In the genomic region with DNA sequence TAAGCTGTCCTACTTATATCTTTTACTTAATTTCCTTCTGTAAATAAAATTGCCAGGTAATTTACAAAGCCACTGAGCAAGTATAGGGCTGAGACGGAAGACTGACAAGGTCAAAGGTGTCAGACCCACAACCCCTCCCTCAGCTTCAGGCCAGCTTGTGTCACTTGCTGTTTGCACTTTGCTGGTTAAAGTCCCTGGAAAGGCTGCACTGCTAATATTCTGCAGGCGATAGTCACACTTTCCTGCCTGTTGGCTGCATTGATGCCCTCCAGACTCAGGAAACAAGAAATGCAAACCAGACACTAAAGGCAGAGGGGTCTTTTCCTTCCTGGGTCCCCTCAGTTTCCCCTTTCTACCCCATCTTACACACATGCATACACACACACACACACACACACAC, we compare ENCODE assay signal across 21 mouse cellular contexts. TPM values are rescaled to one million over a fixed set of nuclear protein-coding genes. Genes with fewer than 3 reads are reported as not detected.
DNase-seq lines count a peak whose midpoint lies in the region; ATAC-seq and TF ChIP-seq lines count a peak whose summit lies in the region.
"Had no signal": no experiment of that assay in that cellular context is flagged by ENCODE, and none has a peak within 500 bp of the region (broad histone marks: within the 10 kb centered on the region; RNA-seq: fewer than 3 reads in every experiment).

No protein-coding gene starts in this region.

- H3K4me1 ChIP-seq in heart, embryonic 15.5 days (replicated peaks) = peaks cover 27% of the 10 kb centered on the region
- H3K4me1 ChIP-seq in limb, embryonic 15.5 days = peaks cover 23% of the 10 kb centered on the region
- H3K4me1 ChIP-seq in limb, embryonic 10.5 days = peaks cover 5% of the 10 kb centered on the region
- H3K4me1 ChIP-seq in liver, embryonic 13.5 days (replicated peaks) = peaks cover 91% of the 10 kb centered on the region
- H3K4me1 ChIP-seq in liver, postnatal 0 days (ENCODE audit: insufficient read depth) = peaks cover 59% of the 10 kb centered on the region
- H3K4me1 ChIP-seq: neural tube, embryonic 12.5 days had no signal

- peak overlapping the region; percentile 81 for H3K27ac ChIP-seq in heart, embryonic 15.5 days
- 0 out of 2 replicates have a peak overlapping the region, but pooled peaks have one; percentile 59 for H3K27ac ChIP-seq in limb, embryonic 15.5 days
- H3K27ac ChIP-seq in limb, embryonic 10.5 days = no peak overlapping the region
- H3K27ac ChIP-seq in liver, embryonic 13.5 days = peak overlapping the region; percentile 40
- H3K27ac ChIP-seq in liver, postnatal 0 days (ENCODE audit: low read depth) = peak overlapping the region; percentile 59
- H3K27ac ChIP-seq: forebrain, embryonic 10.5 days; hindbrain, embryonic 14.5 days; neural tube, embryonic 12.5 days had no signal

- no peaks in the 10 kb centered on the region for H3K9me3 ChIP-seq in heart, embryonic 15.5 days (replicated peaks)
- H3K9me3 ChIP-seq in limb, embryonic 15.5 days = no peaks in the 10 kb centered on the region
- H3K9me3 ChIP-seq in limb, embryonic 10.5 days (replicated peaks) = no peaks in the 10 kb centered on the region
- no peaks in the 10 kb centered on the region for H3K9me3 ChIP-seq in liver, embryonic 13.5 days (replicated peaks)
- H3K9me3 ChIP-seq in liver, postnatal 0 days (ENCODE audit: low read length) = no peaks in the 10 kb centered on the region
- H3K9me3 ChIP-seq: forebrain, embryonic 10.5 days; G1E; neural tube, embryonic 12.5 days had no signal

- H3K9ac ChIP-seq in heart, embryonic 15.5 days = no peak overlapping the region
- H3K9ac ChIP-seq in limb, embryonic 15.5 days = no peak overlapping the region
- peak overlapping the region; percentile 10; the same call in 1 of the 2 replicates for H3K9ac ChIP-seq in liver, embryonic 13.5 days
- no peak overlapping the region for H3K9ac ChIP-seq in liver, postnatal 0 days (replicated peaks)
- H3K9ac ChIP-seq: hindbrain, embryonic 14.5 days; neural tube, embryonic 12.5 days had no signal

- no peak overlapping the region for H3K4me3 ChIP-seq in heart, embryonic 15.5 days
- H3K4me3 ChIP-seq in limb, embryonic 15.5 days = no peak overlapping the region
- H3K4me3 ChIP-seq in limb, embryonic 10.5 days = no peak overlapping the region
- H3K4me3 ChIP-seq in liver, embryonic 13.5 days (replicated peaks) = no peak overlapping the region
- no peak overlapping the region for H3K4me3 ChIP-seq in liver, postnatal 0 days (ENCODE audit: low read depth, low read length)
- H3K4me3 ChIP-seq: forebrain, embryonic 10.5 days; neural tube, embryonic 12.5 days had no signal

- TF ChIP-seq CTCF in liver, postnatal 0 days (IDR thresholded peaks at IDR 0.05; ENCODE audit: low read depth) = no peak

- no peak overlapping the region for H3K4me2 ChIP-seq in heart, embryonic 15.5 days
- H3K4me2 ChIP-seq in limb, embryonic 15.5 days = no peak overlapping the region
- no peak overlapping the region; the same call in 1 of the 2 replicates for H3K4me2 ChIP-seq in liver, embryonic 13.5 days
- no peak overlapping the region for H3K4me2 ChIP-seq in liver, postnatal 0 days (ENCODE audit: low read depth, low read length)
- H3K4me2 ChIP-seq: hindbrain, embryonic 14.5 days; neural tube, embryonic 12.5 days had no signal

- H3K36me3 ChIP-seq in heart, embryonic 15.5 days = no peaks in the 10 kb centered on the region
- no peaks in the 10 kb centered on the region for H3K36me3 ChIP-seq in limb, embryonic 15.5 days
- H3K36me3 ChIP-seq in limb, embryonic 10.5 days = no peaks in the 10 kb centered on the region
- H3K36me3 ChIP-seq in liver, embryonic 13.5 days = no peaks in the 10 kb centered on the region
- no peaks in the 10 kb centered on the region for H3K36me3 ChIP-seq in liver, postnatal 0 days (replicated peaks; ENCODE audit: insufficient read depth, low read length)
- H3K36me3 ChIP-seq: forebrain, embryonic 10.5 days; G1E; neural tube, embryonic 12.5 days had no signal

- no peaks in the 10 kb centered on the region for H3K27me3 ChIP-seq in heart, embryonic 15.5 days
- H3K27me3 ChIP-seq in limb, embryonic 15.5 days = 0 out of 2 replicates have a peak, but pooled peaks cover 3% of the 10 kb centered on the region
- no peaks in the 10 kb centered on the region for H3K27me3 ChIP-seq in limb, embryonic 10.5 days (ENCODE audit: low read depth, poor library complexity, severe bottlenecking)
- H3K27me3 ChIP-seq in liver, embryonic 13.5 days = no peaks in the 10 kb centered on the region
- no peaks in the 10 kb centered on the region for H3K27me3 ChIP-seq in liver, postnatal 0 days (ENCODE audit: insufficient read depth, low read length)
- H3K27me3 ChIP-seq: neural tube, embryonic 12.5 days had no signal

- DNase-seq in heart, postnatal 14 days = no peak
- no peak for DNase-seq in limb, embryonic 10.5 days (ENCODE audit: low spot score)
- DNase-seq in liver, embryonic 13.5 days = no peak
- no peak for DNase-seq in liver, postnatal 0 days
- DNase-seq in adrenal gland, adult 2 months = no peak
- DNase-seq: cerebellum, adult 11-12 months; cerebellum, postnatal 36 days; right cerebral cortex, postnatal 25 days; thymus, adult 2 months had no signal

- intact Hi-C loops in heart, postnatal 14 days (cut with DNase I) = loop anchor here (2.0 kb wide), 1 partner anchor 27 kb away; no protein-coding TSS in a partner anchor

- no peak for ATAC-seq in heart, embryonic 15.5 days (replicated peaks; ENCODE audit: insufficient number of reproducible peaks, insufficient read depth, low FRiP score, low read depth)
- no peak for ATAC-seq in limb, embryonic 15.5 days (ENCODE audit: insufficient number of reproducible peaks, low FRiP score, low TSS enrichment, low read depth)
- ATAC-seq in liver, embryonic 13.5 days (ENCODE audit: low read depth) = no peak
- no peak for ATAC-seq in liver, postnatal 0 days

- TF ChIP-seq EP300 in liver, postnatal 0 days (IDR thresholded peaks at IDR 0.05; ENCODE audit: low read depth) = no peak

- 52% methylated on average over 2 of the region's 2 CpGs for WGBS in heart, embryonic 15.5 days
- WGBS in limb, embryonic 15.5 days = 36% methylated on average over 2 of the region's 2 CpGs
- 44% methylated on average over 2 of the region's 2 CpGs for WGBS in limb, embryonic 10.5 days
- 57% methylated on average over 2 of the region's 2 CpGs for WGBS in liver, embryonic 13.5 days (ENCODE audit: insufficient replicate concordance)
- WGBS in liver, postnatal 0 days (ENCODE audit: insufficient replicate concordance) = 49% methylated on average over 2 of the region's 2 CpGs

RNA-seq across cellular contexts. Expression of a gene that starts 10.6 kb away (rescaled TPM):
- 52.5 and 58.9 TPM in 2 replicates for polyA plus RNA-seq in heart, embryonic 15.5 days (2015; fragmentation: Nextera tagmentation; extraction: Ambion mirVana)
- 10 to 100 TPM; 32.9 to 33.2 TPM for total RNA-seq in heart, postnatal 14 days (2021)
- polyA plus RNA-seq in limb, embryonic 15.5 days (2015; fragmentation: Nextera tagmentation; extraction: Ambion mirVana) = 59.4 and 70.0 TPM in 2 replicates
- 33.0 and 35.3 TPM in 2 replicates for polyA plus RNA-seq in limb, embryonic 10.5 days (2016; fragmentation: Nextera tagmentation; extraction: Ambion mirVana)
- 67.4 and 74.0 TPM in 2 replicates for polyA plus RNA-seq in liver, embryonic 13.5 days (2015; fragmentation: Nextera tagmentation; extraction: Ambion mirVana)
- polyA plus RNA-seq in liver, postnatal 0 days (2015; fragmentation: Nextera tagmentation; extraction: Ambion mirVana) = 107 and 113 TPM in 2 replicates
- 100 to 1,000 TPM; 112 to 134 TPM for total RNA-seq in adrenal gland, adult 2 months (2021)
- 225 and 282 TPM in 2 replicates for polyA plus RNA-seq in adrenal gland, adult 2 months (2012; rRNA removed)

RNA-seq across cellular contexts. Expression of a gene that starts 29.5 kb away (rescaled TPM):
- not detected in 2 replicates for polyA plus RNA-seq in heart, embryonic 15.5 days (2015; fragmentation: Nextera tagmentation; extraction: Ambion mirVana)
- not detected for total RNA-seq in heart, postnatal 14 days (2021)
- 0.66 TPM in 1 of 2 replicates, not detected in the other for polyA plus RNA-seq in limb, embryonic 15.5 days (2015; fragmentation: Nextera tagmentation; extraction: Ambion mirVana)
- not detected in 2 replicates for polyA plus RNA-seq in limb, embryonic 10.5 days (2016; fragmentation: Nextera tagmentation; extraction: Ambion mirVana)
- polyA plus RNA-seq in liver, embryonic 13.5 days (2015; fragmentation: Nextera tagmentation; extraction: Ambion mirVana) = not detected in 2 replicates
- polyA plus RNA-seq in liver, postnatal 0 days (2015; fragmentation: Nextera tagmentation; extraction: Ambion mirVana) = not detected in 2 replicates
- total RNA-seq in adrenal gland, adult 2 months (2021) = under 1 TPM in 1 of 2 experiments, not detected in 1; 0.69 TPM
- not detected in 2 replicates for polyA plus RNA-seq in adrenal gland, adult 2 months (2012; rRNA removed)
- total RNA-seq: adrenal gland, adult 18-20 months; gastrocnemius, postnatal 25 days had no signal
- polyA plus RNA-seq: embryonic facial prominence, embryonic 11.5 days; forebrain, embryonic 10.5 days; frontal cortex, adult 2 months; G1E; hindbrain, embryonic 14.5 days; intestine, embryonic 16.5 days; limb, embryonic 14.5 days; neural tube, embryonic 12.5 days; thymus, adult 2 months had no signal

RNA-seq across cellular contexts. Expression of a gene that starts 44.0 kb away (rescaled TPM):
- polyA plus RNA-seq in heart, embryonic 15.5 days (2015; fragmentation: Nextera tagmentation; extraction: Ambion mirVana) = 57.9 and 58.9 TPM in 2 replicates
- 10 to 100 TPM; 86.4 to 94.7 TPM for total RNA-seq in heart, postnatal 14 days (2021)
- 29.5 and 33.2 TPM in 2 replicates for polyA plus RNA-seq in limb, embryonic 15.5 days (2015; fragmentation: Nextera tagmentation; extraction: Ambion mirVana)
- polyA plus RNA-seq in limb, embryonic 10.5 days (2016; fragmentation: Nextera tagmentation; extraction: Ambion mirVana) = 7.0 TPM in 2 replicates
- 25.0 and 28.1 TPM in 2 replicates for polyA plus RNA-seq in liver, embryonic 13.5 days (2015; fragmentation: Nextera tagmentation; extraction: Ambion mirVana)
- polyA plus RNA-seq in liver, postnatal 0 days (2015; fragmentation: Nextera tagmentation; extraction: Ambion mirVana) = 25.5 and 26.4 TPM in 2 replicates
- 100 to 1,000 TPM; 255 to 258 TPM for total RNA-seq in adrenal gland, adult 2 months (2021)
- polyA plus RNA-seq in adrenal gland, adult 2 months (2012; rRNA removed) = 97.1 and 107 TPM in 2 replicates
